Mouse (Mus musculus) urinary bladder, adult 2 months (tissue): Measurements from ENCODE around the gene Olfr827. TPM values are rescaled to one million over a fixed set of nuclear protein-coding genes. Genes with fewer than 3 reads are reported as not detected.

ENCODE experiments used
- DNase-seq: peaks from one replicate; pipeline ENCODE4 v3.0.0; 2022; ENCODE audit warnings: low spot score
- polyA plus RNA-seq: library from polyadenylated mRNA; depleted of rRNA; stranded (reverse); fragments of >200 nt; gene quantifications from 2 replicates; pipeline ENCODE4 v1.2.3, GENCODE M21; 2012; rRNA removed

Gene Olfr827
- polyA plus RNA-seq, result not detected in 2 replicates

GRCm38 (mm10) chr10:130214303-130214702 is at the start of gene Olfr827:
Olfr827 (minus strand) TSS chr10:130214403.
- no peak for DNase-seq

GRCm38 (mm10) chr10:130263203-130263602 is 49.0 kb upstream of the Olfr827 start:
- no peak for DNase-seq

- no peak for DNase-seq
Measured at GRCm38 (mm10) chr10:130259483-130259882, 45.3 kb upstream of the Olfr827 start.

- no peak for DNase-seq
Measured at GRCm38 (mm10) chr10:130244271-130244670, 30.1 kb upstream of the Olfr827 start.

- DNase-seq, result no peak
Measured at GRCm38 (mm10) chr10:130238318-130239209, 24.4 kb upstream of the Olfr827 start.

- no peak for DNase-seq
Measured at GRCm38 (mm10) chr10:130234576-130234975, 20.4 kb upstream of the Olfr827 start.

- DNase-seq, result no peak
Measured at GRCm38 (mm10) chr10:130232117-130232516, 17.9 kb upstream of the Olfr827 start.

GRCm38 (mm10) chr10:130229584-130229983 is 15.4 kb upstream of the Olfr827 start:
- no peak for DNase-seq

GRCm38 (mm10) chr10:130228246-130228645 is 14.0 kb upstream of the Olfr827 start:
- no peak for DNase-seq

GRCm38 (mm10) chr10:130225034-130225433 is 10.8 kb upstream of the Olfr827 start:
- DNase-seq, result no peak

GRCm38 (mm10) chr10:130184086-130184485 is 30.1 kb downstream of the Olfr827 start, which contains the start of gene Olfr826:
Olfr826 (minus strand) TSS chr10:130184186.
- no peak for DNase-seq

- no peak for DNase-seq
Measured at GRCm38 (mm10) chr10:130166666-130167065, 47.5 kb downstream of the Olfr827 start, which contains the start of gene Olfr825. Olfr825 (minus strand) TSS chr10:130166766.

GRCm38 (mm10) chr10:130165196-130165595 is 49.0 kb downstream of the Olfr827 start:
- DNase-seq, result no peak

Other genes starting within 250 kb of the Olfr827 start
- not detected in 2 replicates for gene Olfr819, start 247.1 kb downstream of the Olfr827 start, polyA plus RNA-seq
- gene Olfr247, start 238.3 kb downstream of the Olfr827 start, polyA plus RNA-seq, result not detected in 2 replicates
- not detected in 2 replicates for gene Gm10310, start 229.3 kb downstream of the Olfr827 start, polyA plus RNA-seq
- not detected in 2 replicates for gene Olfr820, start 201.8 kb downstream of the Olfr827 start, polyA plus RNA-seq
- gene Olfr821, start 184.1 kb downstream of the Olfr827 start, polyA plus RNA-seq, result not detected in 2 replicates
- not detected in 2 replicates for gene Olfr822, start 143.2 kb downstream of the Olfr827 start, polyA plus RNA-seq
- gene Olfr823, start 99.0 kb downstream of the Olfr827 start, polyA plus RNA-seq, result not detected in 2 replicates
- not detected in 2 replicates for gene Olfr824, start 84.4 kb downstream of the Olfr827 start, polyA plus RNA-seq
- not detected in 2 replicates for gene Olfr825, start 47.6 kb downstream of the Olfr827 start, polyA plus RNA-seq
- gene Olfr826, start 30.2 kb downstream of the Olfr827 start, polyA plus RNA-seq, result not detected in 2 replicates
- gene Neurod4, start 65.8 kb upstream of the Olfr827 start, polyA plus RNA-seq, result not detected in 2 replicates
- gene Tespa1, start 108.5 kb upstream of the Olfr827 start, polyA plus RNA-seq, result 0.93 and 1.1 TPM in 2 replicates
- gene Vmn2r84, start 179.9 kb upstream of the Olfr827 start, polyA plus RNA-seq, result not detected in 2 replicates
- gene Vmn2r85, start 215.3 kb upstream of the Olfr827 start, polyA plus RNA-seq, result not detected in 2 replicates
- not detected in 2 replicates for gene Vmn2r86, start 241.6 kb upstream of the Olfr827 start, polyA plus RNA-seq